Mouse (Mus musculus) heart, embryonic 15.5 days (tissue): Measurements from ENCODE around the gene Cfap206. TPM values are rescaled to one million over a fixed set of nuclear protein-coding genes. Genes with fewer than 3 reads are reported as not detected.

ENCODE experiments used
- ATAC-seq: fragments of 200-750 bp; cut with Nextera tagmentation; replicated peaks from 2 replicates; pipeline ENCODE4 v1.8.0; 2017; ENCODE audit warnings: low read depth, moderate TSS enrichment; ENCODE audit not compliant: insufficient number of reproducible peaks, insufficient read depth, low FRiP score
- H3K27ac ChIP-seq: fragments of 300-500 bp; sonication (generic); 2 replicates; pipeline ENCODE4 v1.5.1; 2015; ENCODE audit warnings: mild to moderate bottlenecking, inconsistent platforms
- H3K27me3 ChIP-seq: fragments of 300-500 bp; sonication (generic); 2 replicates; pipeline ENCODE4 v1.6.1; 2015; ENCODE audit warnings: inconsistent platforms
- H3K36me3 ChIP-seq: fragments of 300-500 bp; sonication (generic); 2 replicates; pipeline ENCODE4 v1.6.1; 2015; ENCODE audit warnings: mild to moderate bottlenecking, inconsistent platforms
- H3K4me1 ChIP-seq: fragments of 300-500 bp; sonication (generic); replicated peaks from 2 replicates; pipeline ENCODE4 v1.6.1; 2015; ENCODE audit warnings: inconsistent platforms
- H3K4me2 ChIP-seq: fragments of 300-500 bp; sonication (generic); 2 replicates; pipeline ENCODE4 v1.6.1; 2015; ENCODE audit warnings: inconsistent platforms, mild to moderate bottlenecking, moderate library complexity
- H3K4me3 ChIP-seq: fragments of 300-500 bp; sonication (generic); 2 replicates; pipeline ENCODE4 v1.5.1; 2015; ENCODE audit warnings: mild to moderate bottlenecking, inconsistent platforms
- H3K9ac ChIP-seq: fragments of 300-500 bp; sonication (generic); 2 replicates; pipeline ENCODE4 v1.6.1; 2015; ENCODE audit warnings: mild to moderate bottlenecking, inconsistent platforms
- H3K9me3 ChIP-seq: fragments of 300-500 bp; sonication (generic); replicated peaks from 2 replicates; pipeline ENCODE4 v1.6.1; 2016; ENCODE audit warnings: inconsistent platforms
- WGBS: fragments of 180-500 bp; shearing (Covaris S2); methylation state at CpG from one replicate; pipeline ENCODE4 v1.1.7; 2015; ENCODE audit warnings: mixed read lengths; 5-methylcytosine and 5-hydroxymethylcytosine counted together
- polyA plus RNA-seq: library from polyadenylated mRNA; unstranded; fragments of >200 nt; fragmentation: Nextera tagmentation; extraction: Ambion mirVana; gene quantifications from 2 replicates; pipeline ENCODE4 v1.2.1, GENCODE M21; 2015

The Cfap206 gene
- polyA plus RNA-seq, 1 experiment from 2014 or later, result 0.30 TPM

DNA sequence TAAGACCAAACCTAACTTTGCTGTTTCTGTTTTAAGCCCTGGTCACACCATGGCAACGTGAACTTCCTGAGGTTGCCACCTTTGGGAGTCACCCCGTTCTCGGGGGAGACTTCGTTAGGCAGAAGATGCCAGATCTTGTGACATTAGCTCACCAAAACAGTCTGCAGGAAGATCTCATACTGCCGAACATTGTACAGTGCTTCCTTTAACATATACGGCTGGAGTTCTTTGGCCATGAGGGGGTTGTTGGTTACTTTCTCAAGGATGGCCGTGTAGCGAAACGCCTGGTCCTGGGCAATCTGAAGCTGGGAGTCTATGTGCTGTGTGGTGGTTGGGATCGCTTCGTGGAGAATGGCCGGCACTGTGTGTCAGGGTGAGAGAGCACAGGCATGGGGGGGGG lies 10.6 kb downstream of the Cfap206 start:
- Histone ChIP-seq H3K9me3 (no peaks in the 10 kb centered on the region), H3K9ac (no peak overlapping the region), H3K27ac (no peak overlapping the region), H3K4me2 (no peak overlapping the region), H3K27me3 (no peaks in the 10 kb centered on the region), H3K4me3 (no peak overlapping the region), H3K36me3 (no peaks in the 10 kb centered on the region), H3K4me1 (no peaks in the 10 kb centered on the region)
- WGBS, result 91% methylated on average over 12 of the region's 12 CpGs
- ATAC-seq, result no peak

- Histone ChIP-seq H3K4me2 (no peak overlapping the region), H3K9me3 (no peaks in the 10 kb centered on the region), H3K36me3 (no peaks in the 10 kb centered on the region), H3K4me1 (no peaks in the 10 kb centered on the region), H3K27ac (no peak overlapping the region), H3K27me3 (no peaks in the 10 kb centered on the region), H3K4me3 (no peak overlapping the region), H3K9ac (no peak overlapping the region)
- 88% methylated on average over 1 of the region's 1 CpGs for WGBS
- ATAC-seq, result no peak
Observed at GRCm38 (mm10) chr4:34715062-34715461, 14.9 kb downstream of the Cfap206 start.

DNA sequence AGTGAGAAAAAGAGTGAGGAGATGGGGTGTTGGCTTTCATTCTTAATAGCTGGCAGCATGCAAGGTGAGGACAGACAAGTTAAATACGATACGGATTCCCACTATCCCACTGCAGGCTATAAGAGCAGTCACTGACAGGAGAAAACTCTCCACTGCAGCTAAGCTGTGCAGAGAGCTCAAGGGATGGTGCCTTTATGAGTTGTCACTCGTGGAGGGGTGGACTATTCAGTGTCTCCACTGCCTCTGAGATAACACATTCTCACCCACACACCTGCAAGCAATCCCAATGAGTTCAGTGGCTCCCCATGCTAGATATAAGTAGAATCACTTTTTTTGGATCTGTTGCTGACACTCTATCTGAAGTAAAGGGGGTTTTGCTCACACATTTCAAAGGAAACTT lies 21.9 kb downstream of the Cfap206 start:
- Histone ChIP-seq H3K36me3 (no peaks in the 10 kb centered on the region), H3K9ac (no peak overlapping the region), H3K4me1 (no peaks in the 10 kb centered on the region), H3K9me3 (no peaks in the 10 kb centered on the region), H3K4me2 (no peak overlapping the region), H3K27ac (no peak overlapping the region), H3K27me3 (no peaks in the 10 kb centered on the region), H3K4me3 (no peak overlapping the region)
- WGBS, result 42% methylated on average over 3 of the region's 3 CpGs
- no peak for ATAC-seq

- no peaks in the 10 kb centered on the region for H3K27me3 ChIP-seq
- ATAC-seq, result no peak
- no peaks in the 10 kb centered on the region for H3K9me3 ChIP-seq
- H3K4me2 ChIP-seq, result no peak overlapping the region
- no peak overlapping the region for H3K9ac ChIP-seq
- 73% methylated on average over 3 of the region's 3 CpGs for WGBS
- H3K27ac ChIP-seq, result no peak overlapping the region
- H3K36me3 ChIP-seq, result no peaks in the 10 kb centered on the region
- H3K4me3 ChIP-seq, result no peak overlapping the region
- no peaks in the 10 kb centered on the region for H3K4me1 ChIP-seq
Observed at GRCm38 (mm10) chr4:34707248-34707647, 22.8 kb downstream of the Cfap206 start.

DNA sequence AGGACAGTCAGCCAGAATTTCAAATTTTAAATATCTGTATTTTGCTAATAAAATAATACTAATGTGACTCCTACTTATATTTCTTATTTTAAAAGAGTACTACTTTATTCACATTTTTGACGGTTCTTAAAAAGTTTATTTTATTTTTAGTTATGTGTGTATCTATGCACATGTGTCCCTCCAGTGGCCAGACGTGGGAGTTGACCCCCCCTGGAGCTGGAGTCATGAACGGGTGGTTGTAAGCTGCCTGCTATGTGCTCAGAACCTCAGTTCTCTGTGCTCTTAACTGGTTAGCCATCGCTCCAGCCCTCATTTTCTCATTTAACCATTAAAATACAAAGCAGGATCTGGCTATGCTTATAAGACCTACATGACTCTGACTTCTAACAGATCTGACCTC lies 27.0 kb downstream of the Cfap206 start:
- Histone ChIP-seq H3K4me1 (no peaks in the 10 kb centered on the region), H3K4me2 (no peak overlapping the region), H3K36me3 (no peaks in the 10 kb centered on the region), H3K9ac (no peak overlapping the region), H3K27me3 (no peaks in the 10 kb centered on the region), H3K4me3 (no peak overlapping the region), H3K9me3 (no peaks in the 10 kb centered on the region), H3K27ac (no peak overlapping the region)
- no peak for ATAC-seq
- WGBS, result 68% methylated on average over 4 of the region's 4 CpGs

GRCm38 (mm10) chr4:34702231-34702630 lies 27.8 kb downstream of the Cfap206 start:
- WGBS, result 94% methylated on average over 11 of the region's 11 CpGs
- ATAC-seq, result no peak
- no peak overlapping the region for H3K9ac ChIP-seq

DNA sequence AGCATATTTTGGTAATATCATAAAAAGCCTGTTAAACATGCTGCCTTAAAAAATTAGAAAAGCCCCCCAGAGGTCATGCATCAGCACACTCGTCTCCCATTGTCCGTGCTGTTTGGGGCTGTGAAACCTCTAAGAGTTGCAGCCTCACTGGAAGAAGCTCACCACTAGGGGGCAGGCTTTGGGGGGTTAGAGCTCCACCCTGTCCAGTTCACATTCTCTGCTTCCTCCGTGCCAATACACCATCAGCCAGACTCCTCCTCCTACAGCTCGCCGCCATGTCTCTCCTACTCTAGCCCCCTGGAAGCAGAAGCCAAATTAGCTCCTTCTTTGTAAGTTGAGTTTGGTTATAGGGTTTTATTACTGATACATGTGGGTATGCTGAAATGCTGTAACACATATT lies 28.5 kb downstream of the Cfap206 start:
- Histone ChIP-seq H3K27me3 (no peaks in the 10 kb centered on the region), H3K4me1 (no peaks in the 10 kb centered on the region), H3K27ac (no peak overlapping the region), H3K36me3 (no peaks in the 10 kb centered on the region), H3K9me3 (no peaks in the 10 kb centered on the region), H3K4me3 (no peak overlapping the region), H3K9ac (no peak overlapping the region), H3K4me2 (no peak overlapping the region)
- WGBS, result 51% methylated on average over 5 of the region's 5 CpGs
- ATAC-seq, result no peak

More at GRCm38 (mm10) chr4:34702231-34702630, 27.8 kb downstream of the Cfap206 start:
- Histone ChIP-seq H3K4me3 (no peak overlapping the region), H3K4me2 (no peak overlapping the region), H3K4me1 (no peaks in the 10 kb centered on the region), H3K27me3 (no peaks in the 10 kb centered on the region), H3K36me3 (no peaks in the 10 kb centered on the region), H3K27ac (no peak overlapping the region), H3K9me3 (no peaks in the 10 kb centered on the region)

DNA sequence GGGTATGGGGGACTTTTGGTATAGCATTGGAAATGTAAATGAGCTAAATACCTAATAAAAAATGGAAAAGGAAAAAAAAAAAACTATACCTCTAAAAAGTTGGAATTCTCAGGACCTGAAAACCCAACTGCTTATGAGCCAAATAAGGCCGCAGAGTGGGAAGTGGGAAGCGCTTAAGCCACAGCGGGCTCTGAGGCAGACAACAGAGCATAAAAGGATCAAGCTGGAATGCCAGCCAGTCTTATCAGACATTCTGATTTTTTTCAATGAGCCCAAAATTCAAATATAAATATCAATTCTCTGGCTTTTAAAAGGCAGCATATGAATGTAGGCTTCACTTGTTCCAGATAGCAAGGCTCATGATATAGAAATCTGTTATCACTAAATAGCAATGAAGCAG lies 42.0 kb downstream of the Cfap206 start:
- Histone ChIP-seq H3K27ac (no peak overlapping the region), H3K4me2 (peak overlapping the region; percentile 66; the same call in 1 of the 2 replicates), H3K27me3 (no peaks in the 10 kb centered on the region), H3K4me3 (peak overlapping the region; percentile 70; the same call in 1 of the 2 replicates), H3K4me1 (0 out of 2 replicates have a peak, but pooled peaks cover 2% of the 10 kb centered on the region), H3K9me3 (no peaks in the 10 kb centered on the region), H3K9ac (no peak overlapping the region), H3K36me3 (no peaks in the 10 kb centered on the region; the same call in 1 of the 2 replicates)
- WGBS, result 64% methylated on average over 3 of the region's 3 CpGs
- ATAC-seq, result no peak

DNA sequence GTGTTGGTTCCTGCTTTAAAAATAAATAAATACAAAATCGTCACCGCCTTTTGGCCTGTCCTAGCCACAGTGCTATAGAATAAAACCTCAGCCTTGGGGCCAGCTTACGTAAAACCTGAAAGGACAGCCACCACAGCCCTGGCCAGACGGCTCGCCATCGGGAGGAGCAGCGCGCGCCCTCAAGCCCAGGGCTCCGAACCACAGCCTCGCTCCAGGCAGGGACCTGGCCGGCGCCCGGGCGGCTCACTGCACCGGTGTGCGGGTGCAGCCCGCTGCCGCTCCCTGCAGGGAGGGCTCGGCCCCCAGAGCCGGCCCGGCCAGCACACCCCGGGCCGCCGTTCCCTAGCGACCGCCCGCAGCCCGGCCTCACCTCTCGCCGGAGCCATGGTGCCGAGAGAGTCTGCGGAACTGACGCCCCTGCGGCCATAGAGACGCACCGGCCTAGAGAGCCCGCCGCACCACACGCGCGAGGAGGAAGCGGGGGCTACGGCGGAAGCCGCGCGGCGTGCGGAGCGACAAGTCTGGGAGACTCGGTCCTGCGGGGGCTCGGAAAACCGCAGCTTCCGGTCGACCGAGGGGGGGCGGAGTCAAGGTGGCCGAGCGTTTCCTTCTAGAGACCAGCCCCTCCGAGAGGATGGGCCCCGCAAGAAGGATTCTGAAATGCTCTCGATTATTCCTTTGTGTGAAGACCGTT lies 43.0 kb downstream of the Cfap206 start, which contains the start of gene Slc35a1:
Gene Slc35a1, minus strand, starts transcription at position 565 of the 694 bp plus-strand sequence.
- Histone ChIP-seq H3K4me2 (peak within 1 kb of the TSS; percentile 66), H3K9me3 (no peaks in the 10 kb centered on the region), H3K36me3 (peaks cover 5% of the 10 kb centered on the region; the same call in 1 of the 2 replicates), H3K9ac (peak within 1 kb of the TSS; percentile 81), H3K27me3 (no peaks in the 10 kb centered on the region), H3K4me1 (0 out of 2 replicates have a peak, but pooled peaks cover 2% of the 10 kb centered on the region), H3K27ac (peak within 1 kb of the TSS; percentile 90), H3K4me3 (peak within 1 kb of the TSS; percentile 70)
- under 1% methylated on average over 65 of the region's 65 CpGs for WGBS
- peak; percentile 94 for ATAC-seq

- WGBS, result 84% methylated on average over 5 of the region's 5 CpGs
- H3K9me3 ChIP-seq, result no peaks in the 10 kb centered on the region
- H3K27ac ChIP-seq, result no peak overlapping the region
- H3K4me1 ChIP-seq, result no peaks in the 10 kb centered on the region
- peaks cover 9% of the 10 kb centered on the region for H3K36me3 ChIP-seq
- no peak overlapping the region for H3K9ac ChIP-seq
- no peak for ATAC-seq
- no peak overlapping the region for H3K4me2 ChIP-seq
- H3K4me3 ChIP-seq, result no peak overlapping the region
- no peaks in the 10 kb centered on the region for H3K27me3 ChIP-seq
Observed at GRCm38 (mm10) chr4:34680530-34680929, 49.5 kb downstream of the Cfap206 start.

DNA sequence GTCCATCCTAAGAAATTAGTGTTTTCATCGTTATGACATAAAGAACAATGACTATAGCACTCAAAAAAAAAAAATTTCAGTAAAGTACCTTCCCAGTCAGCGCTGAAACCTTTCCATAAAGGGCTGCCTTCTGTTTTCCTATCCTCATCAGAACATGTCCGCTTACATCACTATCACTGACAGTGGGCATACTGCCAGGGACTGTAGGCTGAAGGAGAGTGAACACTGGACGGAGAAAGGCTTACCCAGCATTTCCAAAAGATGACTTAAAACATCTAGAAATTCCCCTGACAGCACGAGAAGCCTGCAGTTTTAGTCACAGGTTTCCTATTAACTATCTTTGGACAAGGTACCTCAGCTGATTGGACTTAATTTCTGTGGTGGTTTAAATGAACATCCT lies 56.3 kb downstream of the Cfap206 start:
- no peaks in the 10 kb centered on the region for H3K27me3 ChIP-seq
- no peak overlapping the region for H3K4me2 ChIP-seq
- WGBS, result 58% methylated on average over 5 of the region's 5 CpGs
- H3K4me3 ChIP-seq, result no peak overlapping the region
- no peak overlapping the region for H3K27ac ChIP-seq
- ATAC-seq, result no peak
- no peaks in the 10 kb centered on the region for H3K4me1 ChIP-seq
- H3K9ac ChIP-seq, result no peak overlapping the region
- no peaks in the 10 kb centered on the region for H3K9me3 ChIP-seq
- peaks cover 21% of the 10 kb centered on the region for H3K36me3 ChIP-seq

- WGBS, result 71% methylated on average over 5 of the region's 5 CpGs
- no peak overlapping the region for H3K4me2 ChIP-seq
- peaks cover 49% of the 10 kb centered on the region for H3K36me3 ChIP-seq
- H3K4me1 ChIP-seq, result no peaks in the 10 kb centered on the region
- no peak for ATAC-seq
- H3K27me3 ChIP-seq, result no peaks in the 10 kb centered on the region
- no peak overlapping the region for H3K4me3 ChIP-seq
- no peaks in the 10 kb centered on the region for H3K9me3 ChIP-seq
- H3K27ac ChIP-seq, result no peak overlapping the region
- no peak overlapping the region for H3K9ac ChIP-seq
Observed at GRCm38 (mm10) chr4:34667923-34668322, 62.1 kb downstream of the Cfap206 start.
